Mouse (Mus musculus): ENCODE measurements around the gene Tgif1.

The Tgif1 gene

GRCm38 (mm10) chr17:70809776-70810175, 43.6 kb downstream of the Tgif1 start:
- in situ Hi-C loops (cut with MboI, MseI), result no loop called here

DNA sequence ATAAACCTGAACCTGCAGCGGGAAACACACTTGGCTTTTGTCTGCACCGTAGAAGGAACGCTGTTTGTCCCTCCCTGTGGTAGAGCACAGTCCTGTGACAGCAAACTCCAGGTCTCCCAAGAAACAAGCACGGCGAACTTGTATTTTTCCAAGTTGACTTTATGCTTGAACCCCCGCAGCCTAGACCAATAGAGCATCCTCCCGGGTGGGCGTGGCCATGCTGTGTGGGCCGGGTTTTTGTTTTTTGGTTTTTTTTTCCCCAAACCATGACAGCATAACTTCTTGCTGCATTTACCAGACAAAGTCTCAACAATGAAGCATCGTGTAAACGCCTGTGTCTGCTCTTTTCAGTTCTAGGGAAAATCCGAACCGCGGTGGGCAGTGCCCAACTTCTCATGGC, 44.5 kb downstream of the Tgif1 start:
- in situ Hi-C loops (cut with MboI, MseI), result no loop called here

- in situ Hi-C loops (cut with MboI, MseI), result no loop called here
Observed at GRCm38 (mm10) chr17:70807885-70808284, 45.5 kb downstream of the Tgif1 start.

- in situ Hi-C loops (cut with MboI, MseI), result no loop called here
Observed at GRCm38 (mm10) chr17:70806600-70806999, 46.7 kb downstream of the Tgif1 start.

DNA sequence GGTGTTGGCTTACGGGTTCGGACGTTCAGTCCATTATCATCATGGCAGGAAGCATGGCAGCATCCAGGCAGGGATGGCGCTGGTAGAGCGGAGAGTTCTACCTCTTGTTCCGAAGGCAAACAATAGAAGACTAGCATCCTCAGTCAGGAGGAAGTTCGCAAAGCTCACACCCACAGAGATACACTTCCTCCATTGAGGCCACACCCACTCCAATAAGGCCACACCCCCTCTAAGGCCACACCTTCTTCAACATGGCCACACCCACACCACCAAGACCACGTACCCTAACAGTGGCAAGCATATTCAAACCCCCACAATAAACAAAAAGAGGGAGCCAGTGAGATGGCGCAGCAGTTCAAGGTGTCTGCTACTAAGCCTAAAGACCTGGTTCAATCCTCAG, 47.5 kb downstream of the Tgif1 start:
- in situ Hi-C loops (cut with MboI, MseI), result no loop called here

DNA sequence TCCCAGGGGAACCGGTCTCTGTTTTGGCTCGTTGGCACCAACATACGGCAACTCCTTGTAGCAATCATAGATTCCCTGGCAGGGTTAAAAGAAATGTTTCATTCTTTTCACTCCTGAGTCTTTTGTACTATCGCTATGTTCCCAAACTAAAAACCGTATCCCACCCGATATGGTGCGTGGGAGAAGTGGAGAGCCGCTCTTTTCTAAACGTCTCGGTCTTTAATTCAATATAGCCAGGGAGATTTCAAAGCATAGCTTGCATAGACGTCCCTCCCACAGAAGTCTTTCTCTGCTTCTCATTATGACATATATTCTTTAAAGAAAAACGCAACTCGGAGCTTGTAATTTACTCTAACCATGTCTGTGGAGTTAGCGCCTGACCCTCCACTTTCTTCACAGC, 51.3 kb downstream of the Tgif1 start:
- in situ Hi-C loops (cut with MboI, MseI), result no loop called here

DNA sequence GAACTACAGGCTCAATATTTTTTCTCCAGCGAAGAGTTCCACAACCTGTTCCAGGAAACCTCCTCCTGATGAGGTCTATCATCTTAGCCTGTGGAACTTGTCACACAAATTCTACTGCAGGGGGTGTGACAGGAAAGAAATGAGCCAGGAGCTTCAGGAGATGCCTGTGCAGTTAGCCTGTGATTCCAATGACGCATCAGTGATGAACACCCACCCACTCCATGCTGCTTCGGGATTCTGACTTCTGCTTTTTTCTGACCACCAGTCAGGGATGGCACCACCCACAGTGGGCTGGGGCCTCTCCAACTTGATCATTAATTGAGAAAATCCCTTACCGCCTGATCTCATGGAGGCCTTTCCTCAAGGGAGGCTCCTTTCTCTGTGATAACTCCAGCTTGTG, 54.1 kb downstream of the Tgif1 start:
- in situ Hi-C loops (cut with MboI, MseI), result no loop called here

DNA sequence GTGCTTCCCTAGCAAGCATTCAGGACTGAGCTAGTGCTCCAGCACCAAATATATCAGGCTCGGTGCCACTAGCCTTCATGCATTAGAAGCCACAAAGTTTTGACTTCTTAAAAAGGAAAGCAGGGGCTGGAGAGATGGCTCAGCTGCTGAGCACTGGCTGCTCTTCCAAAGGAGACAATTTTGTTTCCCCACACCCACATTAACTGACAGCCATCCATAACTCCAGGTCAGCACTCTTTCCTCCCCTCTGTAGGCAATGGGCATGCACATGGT, 55.6 kb downstream of the Tgif1 start:
- in situ Hi-C loops (cut with MboI, MseI), result no loop called here

GRCm38 (mm10) chr17:70796940-70797772, 56.2 kb downstream of the Tgif1 start:
- in situ Hi-C loops (cut with MboI, MseI), result no loop called here

DNA sequence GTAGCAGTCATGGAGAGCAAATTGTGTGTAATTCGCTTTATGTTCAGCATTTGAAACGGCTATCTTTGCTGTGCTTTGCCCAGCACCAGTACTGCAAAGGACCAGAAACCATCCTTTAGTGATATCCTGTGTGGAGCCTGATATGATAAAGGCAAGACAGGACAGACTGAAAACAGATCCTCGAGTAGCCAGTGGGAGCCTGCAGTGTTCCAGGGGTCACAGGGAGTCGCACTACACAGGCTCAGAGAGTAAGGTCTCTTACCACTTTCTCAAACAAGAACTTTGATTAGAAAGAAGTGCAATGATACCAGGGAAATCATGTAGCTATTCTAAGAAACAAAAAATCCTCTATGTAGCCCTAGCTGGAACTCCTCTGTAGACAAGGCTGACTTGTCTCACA, 58.1 kb downstream of the Tgif1 start:
- in situ Hi-C loops (cut with MboI, MseI), result no loop called here

DNA sequence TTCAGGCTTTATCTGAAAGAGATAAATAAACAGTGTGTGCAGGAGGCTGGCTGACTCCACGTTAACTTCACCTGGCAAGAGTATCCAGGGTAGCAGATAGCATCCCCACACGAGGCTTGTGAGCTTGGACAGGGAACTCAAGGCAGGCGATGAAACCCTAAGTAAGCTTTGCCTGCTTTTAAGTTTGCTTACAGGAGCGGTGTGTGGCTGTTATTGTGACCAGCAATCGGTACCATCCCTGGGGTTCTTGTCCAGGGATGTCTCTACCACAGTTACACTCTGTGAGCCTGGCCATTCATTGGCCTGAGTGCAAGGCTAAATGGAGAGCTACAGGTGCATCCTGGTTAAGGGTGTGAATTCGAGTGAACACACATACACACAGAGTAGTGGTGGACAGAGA, 58.6 kb downstream of the Tgif1 start:
- in situ Hi-C loops (cut with MboI, MseI), result loop anchor here (5.0 kb wide), 1 partner anchor 88 kb away; no protein-coding TSS in a partner anchor

GRCm38 (mm10) chr17:70794291-70794690, 59.1 kb downstream of the Tgif1 start:
- in situ Hi-C loops (cut with MboI, MseI), result loop anchor here (5.0 kb wide), 1 partner anchor 88 kb away; no protein-coding TSS in a partner anchor

All from T-helper 2 cell (primary cell).